Mouse (Mus musculus): ENCODE results near the gene Phf10. TPM values are rescaled to one million over a fixed set of nuclear protein-coding genes. Genes with fewer than 3 reads are reported as not detected.
"Not testable (repeated sequence)": the region's sequence is repeated elsewhere in the genome, so short reads cannot be mapped to it uniquely, and the experiment has no call there.

Gene Phf10
- total RNA-seq (2017) = 60.8 and 74.1 TPM in 2 replicates

DNA sequence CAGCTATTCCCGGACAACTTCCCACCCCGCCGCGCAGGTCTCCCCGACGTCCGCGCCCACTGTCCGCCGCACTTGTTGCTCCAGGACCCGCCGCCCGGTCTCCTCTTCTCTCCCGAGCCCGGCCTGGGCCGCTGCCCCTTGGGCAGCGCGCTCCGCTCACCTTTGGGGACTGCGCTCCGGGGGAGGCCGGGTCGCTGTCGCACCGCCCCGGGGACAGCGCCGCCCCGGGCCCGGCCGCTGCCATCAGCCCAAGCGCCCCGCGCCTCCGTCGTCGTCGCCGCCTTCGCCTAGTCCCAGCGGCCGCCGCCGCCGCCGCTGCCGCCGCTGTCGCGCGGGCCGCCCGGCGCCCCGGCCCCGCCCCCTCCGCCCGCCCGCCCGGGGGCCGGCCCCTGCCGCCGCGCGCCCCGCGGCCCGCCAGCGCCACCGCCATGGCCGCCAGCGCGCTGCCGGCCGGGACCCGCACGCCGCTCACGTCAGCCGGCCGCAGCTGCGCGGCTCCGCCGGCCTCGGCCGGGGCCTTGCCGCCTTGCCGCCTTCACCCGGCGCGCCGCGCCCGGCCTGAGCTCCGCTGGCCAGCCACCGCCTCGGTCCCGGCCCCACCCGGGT is at the start of gene Phf10:
TSS of gene Phf10 (minus strand) at position 323 of the 606 bp plus-strand sequence.
- ATAC-seq (replicated peaks in 1 of 2; ENCODE audit: insufficient read depth in 1 of 2, low FRiP score in 2 of 2, low TSS enrichment in 1 of 2, low read depth in 1 of 2, poor library complexity in 2 of 2, severe bottlenecking in 2 of 2) = not testable (repeated sequence)

DNA sequence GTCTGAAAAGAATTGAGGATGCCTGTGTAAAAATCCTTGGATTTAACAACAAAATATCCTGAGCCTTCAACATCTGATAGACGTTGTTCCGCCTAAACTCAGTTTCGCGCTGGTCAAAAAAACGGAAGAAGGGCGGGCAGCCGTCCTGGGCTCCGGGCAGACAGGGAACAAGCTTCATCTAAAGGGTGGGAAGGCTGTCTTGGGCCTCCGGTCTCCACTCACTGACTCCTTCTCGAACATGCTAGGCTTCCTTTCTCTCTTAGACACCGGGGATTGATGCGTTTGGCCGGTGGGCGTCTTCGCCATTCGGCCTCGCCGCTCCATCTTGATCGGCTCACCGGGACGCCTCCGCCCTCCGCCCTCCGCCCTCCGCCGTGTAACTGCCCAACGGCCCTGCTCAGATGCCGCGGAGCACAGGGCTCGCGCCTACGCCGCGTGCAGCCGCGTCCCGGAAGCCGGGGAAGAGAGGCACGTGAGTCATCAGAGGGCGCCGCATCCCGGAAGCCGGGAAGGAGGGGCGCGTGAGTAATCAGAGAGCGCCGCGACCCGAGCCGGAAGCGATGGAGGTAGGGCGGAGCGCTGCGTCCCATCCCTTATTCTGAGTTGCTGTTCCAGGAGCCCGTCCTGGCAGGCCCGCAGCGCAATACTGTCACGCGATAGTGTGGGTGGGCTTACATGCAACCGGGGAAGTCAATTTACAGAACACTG is 48.8 kb upstream of the Phf10 start, which contains the start of gene Gm3435:
TSS of gene Gm3435 (plus strand) at position 471 of the 708 bp plus-strand sequence.
- ATAC-seq (replicated peaks in 1 of 2; ENCODE audit: insufficient read depth in 1 of 2, low FRiP score in 2 of 2, low TSS enrichment in 1 of 2, low read depth in 1 of 2, poor library complexity in 2 of 2, severe bottlenecking in 2 of 2) = peak; percentile 88 to 95

DNA sequence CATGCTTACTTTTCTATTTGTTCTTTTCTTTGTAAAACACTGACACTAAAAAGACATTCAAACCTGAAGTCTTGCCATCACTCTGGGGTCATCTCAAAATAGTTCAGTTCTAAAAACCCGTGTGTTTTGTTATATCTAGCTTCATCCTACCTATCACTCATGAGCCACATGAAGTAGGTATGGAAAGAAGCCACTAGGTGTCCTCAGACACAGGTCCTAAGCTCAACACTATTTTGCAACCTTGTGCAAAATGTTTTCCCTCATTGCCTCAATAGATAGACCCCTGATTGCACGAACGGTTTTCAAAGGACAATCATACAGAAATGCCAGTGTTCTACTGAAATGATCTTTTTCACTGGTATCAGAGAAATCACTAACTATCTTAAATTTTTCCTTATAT is 48.0 kb upstream of the Phf10 start:
- peak; percentile 72 to 73 for ATAC-seq (replicated peaks in 1 of 2; ENCODE audit: insufficient read depth in 1 of 2, low FRiP score in 2 of 2, low TSS enrichment in 1 of 2, low read depth in 1 of 2, poor library complexity in 2 of 2, severe bottlenecking in 2 of 2)

DNA sequence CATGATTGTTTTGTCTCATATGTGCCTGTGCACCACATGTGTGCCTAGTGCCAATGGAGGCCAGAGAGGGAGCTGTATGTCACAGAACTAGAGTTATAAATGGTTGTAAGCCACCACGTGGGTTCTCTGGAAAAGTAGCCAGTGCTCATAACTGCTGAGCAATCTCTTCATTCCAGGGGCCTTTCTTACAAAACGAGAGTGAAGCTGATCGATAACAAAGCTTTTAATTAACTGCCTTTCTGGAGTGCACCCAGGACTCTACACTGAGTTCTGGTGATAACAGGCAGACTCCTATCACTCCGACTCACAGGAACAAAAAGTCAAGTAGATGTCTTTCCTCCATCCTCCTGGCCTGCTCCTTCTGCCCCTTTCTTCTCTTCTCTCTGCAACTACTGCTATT is 39.0 kb upstream of the Phf10 start:
- ATAC-seq (replicated peaks in 1 of 2; ENCODE audit: insufficient read depth in 1 of 2, low FRiP score in 2 of 2, low TSS enrichment in 1 of 2, low read depth in 1 of 2, poor library complexity in 2 of 2, severe bottlenecking in 2 of 2) = peak in 1 of 2 experiments; percentile 29; a peak in 1 of 4 replicates

DNA sequence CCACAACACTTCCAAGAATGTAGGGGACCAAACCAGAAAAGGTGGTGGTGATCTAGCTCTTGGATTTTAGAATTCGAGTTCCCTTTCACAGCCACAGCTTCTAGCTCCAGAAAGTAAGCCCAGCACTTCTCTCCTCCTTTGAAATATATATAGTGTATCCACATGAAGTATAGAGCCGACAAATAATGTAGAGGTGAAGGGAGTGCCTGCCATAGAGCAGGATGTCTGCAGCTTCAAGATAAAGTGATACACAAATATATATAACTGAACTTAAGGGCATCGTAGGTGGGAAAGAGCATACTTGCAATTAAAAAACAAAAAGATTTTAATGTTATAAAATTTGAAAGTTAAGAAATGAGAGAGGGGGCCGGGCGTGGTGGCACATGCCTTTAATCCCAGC is 33.1 kb upstream of the Phf10 start:
- ATAC-seq (replicated peaks in 1 of 2; ENCODE audit: insufficient read depth in 1 of 2, low FRiP score in 2 of 2, low TSS enrichment in 1 of 2, low read depth in 1 of 2, poor library complexity in 2 of 2, severe bottlenecking in 2 of 2) = not testable (repeated sequence)

DNA sequence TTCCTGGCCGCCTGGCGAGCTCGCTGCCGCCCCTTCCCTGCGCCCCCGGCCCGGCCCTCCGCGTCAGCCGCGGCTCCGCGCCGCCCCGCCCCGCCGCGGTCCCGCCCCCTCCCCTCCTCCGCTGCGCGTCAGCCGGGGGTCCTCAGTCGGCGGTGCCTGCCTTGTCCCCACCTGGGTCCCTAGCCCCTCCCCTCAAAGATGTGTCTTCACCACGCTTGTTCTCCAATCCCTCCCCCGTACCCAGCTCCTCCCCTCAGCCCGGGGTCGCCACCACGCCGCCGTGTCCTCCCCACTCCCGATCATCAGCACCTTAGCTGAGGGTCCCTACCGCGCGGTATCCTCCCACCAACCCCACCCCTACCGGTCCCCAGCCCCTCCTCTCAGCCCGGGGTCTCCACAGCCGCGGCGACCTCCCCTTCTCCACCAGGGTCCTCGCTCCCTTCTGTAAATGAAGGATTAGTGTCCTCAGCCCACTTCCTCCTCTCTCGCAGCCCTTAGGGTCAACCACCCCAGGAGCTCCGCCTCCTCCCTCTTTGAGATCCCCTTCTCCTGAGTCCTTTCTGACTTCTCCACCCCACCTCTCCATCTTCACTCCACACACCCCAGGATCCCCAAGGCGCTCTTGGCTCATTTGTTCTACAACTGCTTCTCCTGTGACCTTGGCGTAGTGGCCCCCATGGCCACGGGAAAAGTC is 32.2 kb upstream of the Phf10 start:
- ATAC-seq (replicated peaks in 1 of 2; ENCODE audit: insufficient read depth in 1 of 2, low FRiP score in 2 of 2, low TSS enrichment in 1 of 2, low read depth in 1 of 2, poor library complexity in 2 of 2, severe bottlenecking in 2 of 2) = peak; percentile 68 to 71

DNA sequence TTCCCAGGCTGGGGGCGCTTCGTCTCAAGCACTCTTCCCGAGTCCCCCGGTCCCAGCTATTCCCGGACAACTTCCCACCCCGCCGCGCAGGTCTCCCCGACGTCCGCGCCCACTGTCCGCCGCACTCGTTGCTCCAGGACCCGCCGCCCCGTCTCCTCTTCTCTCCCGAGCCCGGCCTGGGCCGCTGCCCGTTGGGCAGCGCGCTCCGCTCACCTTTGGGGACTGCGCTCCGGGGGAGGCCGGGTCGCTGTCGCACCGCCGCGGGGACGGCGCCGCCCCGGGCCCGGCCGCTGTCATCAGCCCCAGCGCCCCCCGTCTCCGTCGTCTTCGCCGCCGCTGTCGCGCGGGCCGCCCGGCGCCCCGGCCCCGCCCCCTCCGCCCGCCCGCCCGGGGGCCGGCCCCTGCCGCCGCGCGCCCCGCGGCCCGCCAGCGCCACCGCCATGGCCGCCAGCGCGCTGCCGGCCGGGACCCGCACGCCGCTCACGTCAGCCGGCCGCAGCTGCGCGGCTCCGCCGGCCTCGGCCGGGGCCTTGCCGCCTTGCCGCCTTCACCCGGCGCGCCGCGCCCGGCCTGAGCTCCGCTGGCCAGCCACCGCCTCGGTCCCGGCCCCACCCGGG is 31.6 kb upstream of the Phf10 start:
- peak in 1 of 2 experiments; percentile 2; a peak in 1 of 4 replicates for ATAC-seq (replicated peaks in 1 of 2; ENCODE audit: insufficient read depth in 1 of 2, low FRiP score in 2 of 2, low TSS enrichment in 1 of 2, low read depth in 1 of 2, poor library complexity in 2 of 2, severe bottlenecking in 2 of 2)

DNA sequence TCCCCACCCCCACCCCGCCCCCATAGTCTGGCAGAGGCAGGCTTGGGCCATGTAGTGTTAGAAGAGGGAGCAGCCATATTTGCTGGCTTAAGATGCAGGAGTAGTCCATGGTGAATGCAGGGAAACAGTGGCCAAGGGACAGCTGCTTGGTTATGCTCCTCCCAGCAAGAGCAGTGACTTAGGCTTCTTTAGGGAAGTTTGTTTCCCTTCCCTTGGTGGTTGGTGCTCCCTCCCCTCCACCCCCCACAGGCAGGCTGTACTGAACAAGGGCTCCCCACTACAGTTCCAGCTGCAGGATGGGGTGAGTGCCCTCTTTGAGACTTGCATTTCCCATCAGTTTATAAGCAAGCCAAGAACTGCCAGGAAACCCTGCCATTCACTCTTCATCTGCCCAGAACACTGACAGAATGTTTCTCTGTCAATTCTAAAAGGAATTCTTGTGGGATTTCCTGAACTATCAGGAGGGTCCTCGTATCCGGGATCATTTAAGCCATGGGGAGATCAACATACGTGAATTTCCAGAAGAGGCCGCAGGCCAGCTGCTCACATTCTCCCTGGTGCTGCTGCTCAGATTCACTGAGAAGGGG is 29.1 kb upstream of the Phf10 start:
- ATAC-seq (replicated peaks in 1 of 2; ENCODE audit: insufficient read depth in 1 of 2, low FRiP score in 2 of 2, low TSS enrichment in 1 of 2, low read depth in 1 of 2, poor library complexity in 2 of 2, severe bottlenecking in 2 of 2) = peak; percentile 27 to 67; a peak in 3 of 4 replicates

DNA sequence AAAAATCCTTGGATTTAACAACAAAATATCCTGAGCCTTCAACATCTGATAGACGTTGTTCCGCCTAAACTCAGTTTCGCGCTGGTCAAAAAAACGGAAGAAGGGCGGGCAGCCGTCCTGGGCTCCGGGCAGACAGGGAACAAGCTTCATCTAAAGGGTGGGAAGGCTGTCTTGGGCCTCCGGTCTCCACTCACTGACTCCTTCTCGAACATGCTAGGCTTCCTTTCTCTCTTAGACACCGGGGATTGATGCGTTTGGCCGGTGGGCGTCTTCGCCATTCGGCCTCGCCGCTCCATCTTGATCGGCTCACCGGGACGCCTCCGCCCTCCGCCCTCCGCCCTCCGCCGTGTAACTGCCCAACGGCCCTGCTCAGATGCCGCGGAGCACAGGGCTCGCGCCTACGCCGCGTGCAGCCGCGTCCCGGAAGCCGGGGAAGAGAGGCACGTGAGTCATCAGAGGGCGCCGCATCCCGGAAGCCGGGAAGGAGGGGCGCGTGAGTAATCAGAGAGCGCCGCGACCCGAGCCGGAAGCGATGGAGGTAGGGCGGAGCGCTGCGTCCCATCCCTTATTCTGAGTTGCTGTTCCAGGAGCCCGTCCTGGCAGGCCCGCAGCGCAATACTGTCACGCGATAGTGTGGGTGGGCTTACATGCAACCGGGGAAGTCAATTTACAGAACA is 17.4 kb upstream of the Phf10 start, which contains the start of the genes 9030025P20Rik and Gm3417:
TSS of gene 9030025P20Rik (plus strand) at position 107 of the 677 bp plus-strand sequence.
TSS of gene Gm3417 (minus strand) at position 429 of the 677 bp plus-strand sequence.
- ATAC-seq (replicated peaks in 1 of 2; ENCODE audit: insufficient read depth in 1 of 2, low FRiP score in 2 of 2, low TSS enrichment in 1 of 2, low read depth in 1 of 2, poor library complexity in 2 of 2, severe bottlenecking in 2 of 2) = peak; percentile 86 to 94

DNA sequence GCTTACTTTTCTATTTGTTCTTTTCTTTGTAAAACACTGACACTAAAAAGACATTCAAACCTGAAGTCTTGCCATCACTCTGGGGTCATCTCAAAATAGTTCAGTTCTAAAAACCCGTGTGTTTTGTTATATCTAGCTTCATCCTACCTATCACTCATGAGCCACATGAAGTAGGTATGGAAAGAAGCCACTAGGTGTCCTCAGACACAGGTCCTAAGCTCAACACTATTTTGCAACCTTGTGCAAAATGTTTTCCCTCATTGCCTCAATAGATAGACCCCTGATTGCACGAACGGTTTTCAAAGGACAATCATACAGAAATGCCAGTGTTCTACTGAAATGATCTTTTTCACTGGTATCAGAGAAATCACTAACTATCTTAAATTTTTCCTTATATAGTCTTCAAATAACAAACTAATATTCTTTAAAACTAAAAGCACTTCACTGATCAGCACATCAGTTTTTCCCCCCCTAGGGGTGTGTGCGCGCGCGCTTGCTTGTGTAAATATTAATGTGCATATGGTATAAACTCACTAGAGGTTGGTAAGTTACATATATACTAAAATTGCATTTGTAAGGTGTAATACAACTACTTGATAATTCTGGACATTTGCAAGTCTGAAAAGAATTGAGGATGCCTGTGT is 16.8 kb upstream of the Phf10 start:
- ATAC-seq (replicated peaks in 1 of 2; ENCODE audit: insufficient read depth in 1 of 2, low FRiP score in 2 of 2, low TSS enrichment in 1 of 2, low read depth in 1 of 2, poor library complexity in 2 of 2, severe bottlenecking in 2 of 2) = peak; percentile 71 to 72

DNA sequence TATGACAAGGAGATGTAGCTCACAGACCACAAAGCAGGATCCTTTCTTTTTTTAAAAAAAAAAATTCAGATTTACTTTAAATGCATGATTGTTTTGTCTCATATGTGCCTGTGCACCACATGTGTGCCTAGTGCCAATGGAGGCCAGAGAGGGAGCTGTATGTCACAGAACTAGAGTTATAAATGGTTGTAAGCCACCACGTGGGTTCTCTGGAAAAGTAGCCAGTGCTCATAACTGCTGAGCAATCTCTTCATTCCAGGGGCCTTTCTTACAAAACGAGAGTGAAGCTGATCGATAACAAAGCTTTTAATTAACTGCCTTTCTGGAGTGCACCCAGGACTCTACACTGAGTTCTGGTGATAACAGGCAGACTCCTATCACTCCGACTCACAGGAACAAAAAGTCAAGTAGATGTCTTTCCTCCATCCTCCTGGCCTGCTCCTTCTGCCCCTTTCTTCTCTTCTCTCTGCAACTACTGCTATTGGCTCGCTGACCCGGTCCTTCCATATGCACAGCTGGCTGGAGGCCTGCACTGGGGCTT is 7.4 kb upstream of the Phf10 start:
- peak in 1 of 2 experiments; percentile 31; a peak in 2 of 4 replicates for ATAC-seq (replicated peaks in 1 of 2; ENCODE audit: insufficient read depth in 1 of 2, low FRiP score in 2 of 2, low TSS enrichment in 1 of 2, low read depth in 1 of 2, poor library complexity in 2 of 2, severe bottlenecking in 2 of 2)

DNA sequence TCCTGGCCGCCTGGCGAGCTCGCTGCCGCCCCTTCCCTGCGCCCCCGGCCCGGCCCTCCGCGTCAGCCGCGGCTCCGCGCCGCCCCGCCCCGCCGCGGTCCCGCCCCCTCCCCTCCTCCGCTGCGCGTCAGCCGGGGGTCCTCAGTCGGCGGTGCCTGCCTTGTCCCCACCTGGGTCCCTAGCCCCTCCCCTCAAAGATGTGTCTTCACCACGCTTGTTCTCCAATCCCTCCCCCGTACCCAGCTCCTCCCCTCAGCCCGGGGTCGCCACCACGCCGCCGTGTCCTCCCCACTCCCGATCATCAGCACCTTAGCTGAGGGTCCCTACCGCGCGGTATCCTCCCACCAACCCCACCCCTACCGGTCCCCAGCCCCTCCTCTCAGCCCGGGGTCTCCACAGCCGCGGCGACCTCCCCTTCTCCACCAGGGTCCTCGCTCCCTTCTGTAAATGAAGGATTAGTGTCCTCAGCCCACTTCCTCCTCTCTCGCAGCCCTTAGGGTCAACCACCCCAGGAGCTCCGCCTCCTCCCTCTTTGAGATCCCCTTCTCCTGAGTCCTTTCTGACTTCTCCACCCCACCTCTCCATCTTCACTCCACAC is 583 bp upstream of the Phf10 start:
- peak; percentile 69 to 77 for ATAC-seq (replicated peaks in 1 of 2; ENCODE audit: insufficient read depth in 1 of 2, low FRiP score in 2 of 2, low TSS enrichment in 1 of 2, low read depth in 1 of 2, poor library complexity in 2 of 2, severe bottlenecking in 2 of 2)

DNA sequence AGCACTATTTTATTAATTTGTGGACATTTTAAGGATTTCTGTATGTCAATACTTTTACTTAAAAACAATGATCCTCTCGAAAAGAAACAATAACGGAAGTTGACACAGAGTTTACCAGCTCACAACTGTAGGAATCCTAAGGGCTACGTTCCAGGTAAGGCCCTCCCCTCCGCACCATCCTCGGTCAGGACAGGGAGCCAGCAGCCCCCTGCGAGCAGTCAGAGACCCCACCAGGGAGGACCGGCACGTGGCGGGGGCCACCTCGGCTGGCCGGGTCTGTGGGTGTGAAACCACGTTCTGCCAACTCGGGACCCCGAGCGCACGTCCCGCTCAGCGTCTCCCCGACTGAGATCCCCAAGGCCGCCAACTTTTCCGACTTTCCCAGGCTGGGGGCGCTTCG is 553 bp downstream of the Phf10 start:
- 0 out of 4 replicates have a peak, but pooled peaks of 1 of the 2 experiments have one; percentile 10 for ATAC-seq (replicated peaks in 1 of 2; ENCODE audit: insufficient read depth in 1 of 2, low FRiP score in 2 of 2, low TSS enrichment in 1 of 2, low read depth in 1 of 2, poor library complexity in 2 of 2, severe bottlenecking in 2 of 2)

DNA sequence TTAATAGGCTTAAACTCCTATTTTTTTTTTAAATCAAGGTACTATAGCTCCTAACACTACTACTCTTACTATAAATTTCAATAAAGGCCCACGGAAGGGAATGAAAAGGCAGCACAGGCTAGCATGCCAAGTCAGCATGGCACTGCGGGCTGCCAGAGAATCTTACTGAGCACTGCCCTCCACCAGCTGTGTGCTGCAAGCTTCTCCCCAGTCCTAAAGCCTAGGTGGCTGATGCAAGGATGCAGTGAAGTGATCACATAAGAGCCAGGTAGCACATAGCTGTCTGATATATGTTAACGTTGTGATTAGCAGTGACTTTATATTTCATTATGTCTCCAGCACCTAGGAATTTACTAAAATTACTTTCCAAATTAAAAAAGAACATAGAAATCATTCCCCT is 1.1 kb downstream of the Phf10 start:
- peak in 1 of 2 experiments; percentile 18; a peak in 1 of 4 replicates for ATAC-seq (replicated peaks in 1 of 2; ENCODE audit: insufficient read depth in 1 of 2, low FRiP score in 2 of 2, low TSS enrichment in 1 of 2, low read depth in 1 of 2, poor library complexity in 2 of 2, severe bottlenecking in 2 of 2)

DNA sequence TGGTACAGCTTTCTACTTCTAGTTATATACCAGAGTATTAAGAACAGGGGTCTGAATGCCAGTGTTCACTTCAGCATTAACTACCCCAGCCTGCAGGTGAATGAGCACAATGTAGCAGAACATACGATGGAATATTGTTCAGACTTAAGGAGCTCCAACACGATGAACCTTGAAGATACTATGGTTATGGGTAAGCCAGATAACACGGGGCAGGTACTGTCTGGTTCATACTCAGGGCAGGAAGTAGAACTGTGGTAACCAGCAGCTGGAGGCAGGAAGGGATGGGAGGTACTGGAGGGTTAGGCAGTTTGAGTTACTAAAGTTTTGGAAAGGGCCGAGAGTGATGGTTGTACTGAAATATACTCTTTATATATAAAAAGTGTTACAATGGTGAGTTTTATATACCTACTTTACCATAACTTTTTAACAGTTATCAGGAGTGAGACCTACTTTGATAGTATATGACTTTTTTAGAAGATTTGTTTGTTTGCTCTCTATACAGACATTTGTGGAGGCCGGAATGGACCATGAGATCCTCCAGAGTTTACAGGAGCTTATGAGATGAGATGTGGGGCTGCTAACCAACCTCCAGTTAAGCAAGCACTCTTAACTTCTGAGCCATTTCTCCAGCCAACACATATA is 2.3 kb downstream of the Phf10 start:
- ATAC-seq (replicated peaks in 1 of 2; ENCODE audit: insufficient read depth in 1 of 2, low FRiP score in 2 of 2, low TSS enrichment in 1 of 2, low read depth in 1 of 2, poor library complexity in 2 of 2, severe bottlenecking in 2 of 2) = no peak
